Mouse (Mus musculus): ENCODE measurements around the gene H2-DMb1.

The H2-DMb1 gene

GRCm38 (mm10) chr17:34152923-34153322, at the start of gene H2-DMb1:
Gene H2-DMb1, plus strand, starts transcription at chr17:34153072.
- no peak for DNase-seq (ENCODE audit: low spot score)

- no peak for DNase-seq (ENCODE audit: low spot score)
These were observed 48.1 kb upstream of the H2-DMb1 start for GRCm38 (mm10) chr17:34104804-34105203.

- DNase-seq (ENCODE audit: low spot score), result no peak
These were observed 46.3 kb upstream of the H2-DMb1 start for GRCm38 (mm10) chr17:34106555-34106954.

- DNase-seq (ENCODE audit: low spot score), result no peak
These were observed 45.6 kb upstream of the H2-DMb1 start for GRCm38 (mm10) chr17:34107109-34107867.

GRCm38 (mm10) chr17:34108460-34108859, 44.4 kb upstream of the H2-DMb1 start:
- no peak for DNase-seq (ENCODE audit: low spot score)

GRCm38 (mm10) chr17:34109038-34109805, 43.6 kb upstream of the H2-DMb1 start:
- DNase-seq (ENCODE audit: low spot score), result no peak

GRCm38 (mm10) chr17:34109806-34110195, 43.1 kb upstream of the H2-DMb1 start:
- no peak for DNase-seq (ENCODE audit: low spot score)

GRCm38 (mm10) chr17:34110309-34110708, 42.6 kb upstream of the H2-DMb1 start:
- no peak for DNase-seq (ENCODE audit: low spot score)

- no peak for DNase-seq (ENCODE audit: low spot score)
These were observed 38.8 kb upstream of the H2-DMb1 start for GRCm38 (mm10) chr17:34114114-34114513.

- DNase-seq (ENCODE audit: low spot score), result no peak
These were observed 36.0 kb upstream of the H2-DMb1 start for GRCm38 (mm10) chr17:34116736-34117370.

- DNase-seq (ENCODE audit: low spot score), result no peak
These were observed 35.3 kb upstream of the H2-DMb1 start for GRCm38 (mm10) chr17:34117421-34118112.

- no peak for DNase-seq (ENCODE audit: low spot score)
These were observed 34.6 kb upstream of the H2-DMb1 start for GRCm38 (mm10) chr17:34118113-34118872.

GRCm38 (mm10) chr17:34118873-34119248, 34.0 kb upstream of the H2-DMb1 start:
- no peak for DNase-seq (ENCODE audit: low spot score)

- peak; percentile 99 for DNase-seq (ENCODE audit: low spot score)
These were observed 33.4 kb upstream of the H2-DMb1 start, which contains the start of gene H2-DMa for GRCm38 (mm10) chr17:34119249-34120179. Gene H2-DMa, plus strand, starts transcription at chr17:34119541.

GRCm38 (mm10) chr17:34120180-34120723, 32.6 kb upstream of the H2-DMb1 start:
- peak; percentile 66 for DNase-seq (ENCODE audit: low spot score)

GRCm38 (mm10) chr17:34120814-34121171, 32.1 kb upstream of the H2-DMb1 start:
- DNase-seq (ENCODE audit: low spot score), result peak; percentile 78

GRCm38 (mm10) chr17:34121172-34121878, 31.5 kb upstream of the H2-DMb1 start:
- DNase-seq (ENCODE audit: low spot score), result peak; percentile 48

GRCm38 (mm10) chr17:34121879-34122187, 31.0 kb upstream of the H2-DMb1 start:
- peak; percentile 53 for DNase-seq (ENCODE audit: low spot score)

GRCm38 (mm10) chr17:34122188-34122984, 30.5 kb upstream of the H2-DMb1 start, which contains the start of gene Brd2:
Gene Brd2, minus strand, starts transcription at chr17:34122634.
- peak; percentile 95 for DNase-seq (ENCODE audit: low spot score)
